8 mouse cellular contexts compared by ENCODE assay signal in the genomic region with DNA sequence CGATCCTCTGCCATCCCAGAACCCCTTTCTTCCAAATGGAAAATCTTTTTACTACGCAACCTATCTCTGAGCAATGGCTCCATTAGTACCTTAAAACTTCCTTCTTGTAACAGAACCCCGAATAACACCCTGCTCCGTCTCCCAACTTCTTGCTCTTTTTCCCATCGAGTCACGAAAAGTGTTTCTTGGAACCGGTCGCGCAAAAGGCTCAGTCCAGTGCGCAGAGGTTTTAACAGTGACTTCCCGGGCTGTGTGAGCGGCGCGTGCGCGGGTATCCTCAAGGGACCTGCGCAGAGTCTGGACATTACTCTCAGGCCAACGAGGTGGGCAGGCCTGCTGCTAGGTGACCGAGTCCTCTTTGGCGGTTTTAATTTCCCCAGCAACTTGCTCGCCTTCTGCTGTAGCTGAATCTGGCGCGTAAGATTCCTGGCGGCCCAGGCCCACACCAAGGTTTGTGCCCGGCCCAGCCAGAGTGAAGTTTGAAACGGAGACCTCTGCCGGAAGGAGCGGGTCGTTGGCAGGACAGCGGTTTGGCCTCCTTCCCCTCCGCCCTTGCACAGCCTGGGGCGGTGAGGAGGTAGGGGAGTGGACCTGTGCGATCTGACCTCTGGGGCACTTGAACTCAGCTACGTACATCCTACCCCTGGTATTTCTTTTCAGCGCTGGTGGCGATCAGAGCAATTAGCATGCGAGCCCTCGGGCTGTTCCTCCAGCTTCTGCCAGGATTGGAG.
DNase-seq lines count a peak whose midpoint lies in the region; ATAC-seq and TF ChIP-seq lines count a peak whose summit lies in the region.

No protein-coding gene starts in this region.

- H3K36me3 ChIP-seq in heart, embryonic 15.5 days: no peaks in the 10 kb centered on the region
- no peaks in the 10 kb centered on the region for H3K36me3 ChIP-seq in liver, embryonic 16.5 days (ENCODE audit: control insufficient read depth, insufficient read depth)
- no peaks in the 10 kb centered on the region for H3K36me3 ChIP-seq in neural tube, embryonic 13.5 days
- no peaks in the 10 kb centered on the region for H3K36me3 ChIP-seq in testis, adult 2 months (ENCODE audit: control insufficient read depth, insufficient read depth, low read length)

- H3K27me3 ChIP-seq in heart, embryonic 15.5 days: no peaks in the 10 kb centered on the region
- no peaks in the 10 kb centered on the region for H3K27me3 ChIP-seq in liver, embryonic 16.5 days (ENCODE audit: control insufficient read depth, insufficient read depth, low read depth, low read length)
- H3K27me3 ChIP-seq in neural tube, embryonic 13.5 days: no peaks in the 10 kb centered on the region
- H3K27me3 ChIP-seq in testis, adult 2 months (ENCODE audit: control insufficient read depth, insufficient read depth, low read length): no peaks in the 10 kb centered on the region

- WGBS in heart, embryonic 15.5 days: under 1% methylated on average over 38 of the region's 38 CpGs
- WGBS in liver, embryonic 16.5 days (ENCODE audit: insufficient replicate concordance): 1% methylated on average over 38 of the region's 38 CpGs
- WGBS in neural tube, embryonic 13.5 days: 2% methylated on average over 38 of the region's 38 CpGs

- no peak for TF ChIP-seq CTCF in testis, adult 2 months (IDR thresholded peaks at IDR 0.05; ENCODE audit: control insufficient read depth, insufficient read depth, insufficient replicate concordance, low read depth, low read length)

- peak; percentile 73 for DNase-seq in ES-CJ7 (ENCODE audit: low read depth, low spot score)
- peak; percentile 45 for DNase-seq in c-Kit-positive CD71-negative TER-119-negative erythroid progenitor cells, embryonic 14.5 days (ENCODE audit: low read depth)
- peak; percentile 50 for DNase-seq in fibroblast of lung, adult 2 months (ENCODE audit: low read depth)
- DNase-seq in kidney, postnatal 14 days: peak; percentile 74

- H3K27ac ChIP-seq in heart, embryonic 15.5 days: peak overlapping the region; percentile 89
- peak overlapping the region; percentile 67 for H3K27ac ChIP-seq in liver, embryonic 16.5 days (ENCODE audit: low read length)
- peak overlapping the region; percentile 67 for H3K27ac ChIP-seq in neural tube, embryonic 13.5 days (replicated peaks)
- H3K27ac ChIP-seq in testis, adult 2 months (ENCODE audit: control insufficient read depth, insufficient read depth, low read depth, low read length): peak overlapping the region; percentile 92

- ATAC-seq in heart, embryonic 15.5 days (replicated peaks; ENCODE audit: insufficient number of reproducible peaks, insufficient read depth, low FRiP score, low read depth): peak; percentile 84
- peak; percentile 85 for ATAC-seq in liver, embryonic 16.5 days (ENCODE audit: low read depth)
- ATAC-seq in neural tube, embryonic 13.5 days (ENCODE audit: low read depth): peak; percentile 95

- TF ChIP-seq POLR2A in testis, adult 2 months (IDR thresholded peaks at IDR 0.05; ENCODE audit: control insufficient read depth, low read depth, low read length): peak; percentile 76

- H3K9ac ChIP-seq in heart, embryonic 15.5 days: peak overlapping the region; percentile 61
- H3K9ac ChIP-seq in liver, embryonic 16.5 days (ENCODE audit: low read depth, low read length): peak overlapping the region; percentile 74
- H3K9ac ChIP-seq in neural tube, embryonic 13.5 days: peak overlapping the region; percentile 73

- H3K4me3 ChIP-seq in heart, embryonic 15.5 days: peak overlapping the region; percentile 67
- peak overlapping the region; percentile 69 for H3K4me3 ChIP-seq in liver, embryonic 16.5 days (ENCODE audit: low read depth, low read length)
- peak overlapping the region; percentile 62 for H3K4me3 ChIP-seq in neural tube, embryonic 13.5 days
- peak overlapping the region; percentile 89 for H3K4me3 ChIP-seq in testis, adult 2 months (ENCODE audit: control insufficient read depth, low read depth, low read length)

- H3K4me2 ChIP-seq in heart, embryonic 15.5 days: peak overlapping the region; percentile 95
- peak overlapping the region; percentile 86 for H3K4me2 ChIP-seq in liver, embryonic 16.5 days (ENCODE audit: low read depth, low read length)
- H3K4me2 ChIP-seq in neural tube, embryonic 13.5 days: peak overlapping the region; percentile 92

- H3K4me1 ChIP-seq in heart, embryonic 15.5 days (replicated peaks): peaks cover 2% of the 10 kb centered on the region; the same call in 1 of the 2 replicates
- H3K4me1 ChIP-seq in liver, embryonic 16.5 days (ENCODE audit: control insufficient read depth, low read depth, low read length): peaks cover 3% of the 10 kb centered on the region
- no peaks in the 10 kb centered on the region for H3K4me1 ChIP-seq in neural tube, embryonic 13.5 days (replicated peaks)
- H3K4me1 ChIP-seq in testis, adult 2 months (ENCODE audit: control insufficient read depth, insufficient read depth, low read length): peaks cover 12% of the 10 kb centered on the region

- H3K9me3 ChIP-seq in heart, embryonic 15.5 days (replicated peaks): no peaks in the 10 kb centered on the region
- no peaks in the 10 kb centered on the region for H3K9me3 ChIP-seq in liver, embryonic 16.5 days (replicated peaks; ENCODE audit: control insufficient read depth, low read length)
- H3K9me3 ChIP-seq in neural tube, embryonic 13.5 days: no peaks in the 10 kb centered on the region

Comparison
In these comparisons a context has a peak if more than half of its experiments do, and no peak if none do; other contexts are left out.
1. Peak in every context shown above with its lines: DNase-seq, ATAC-seq, H3K4me3 ChIP-seq and H3K27ac ChIP-seq.